Mouse (Mus musculus): ENCODE measurements around the gene Gm20403. TPM values are rescaled to one million over a fixed set of nuclear protein-coding genes. Genes with fewer than 3 reads are reported as not detected.
"Not testable (repeated sequence)": the region's sequence is repeated elsewhere in the genome, so short reads cannot be mapped to it uniquely, and the experiment has no call there.

Gene Gm20403
- polyA plus RNA-seq, 1 experiment from 2014 or later = not detected

DNA sequence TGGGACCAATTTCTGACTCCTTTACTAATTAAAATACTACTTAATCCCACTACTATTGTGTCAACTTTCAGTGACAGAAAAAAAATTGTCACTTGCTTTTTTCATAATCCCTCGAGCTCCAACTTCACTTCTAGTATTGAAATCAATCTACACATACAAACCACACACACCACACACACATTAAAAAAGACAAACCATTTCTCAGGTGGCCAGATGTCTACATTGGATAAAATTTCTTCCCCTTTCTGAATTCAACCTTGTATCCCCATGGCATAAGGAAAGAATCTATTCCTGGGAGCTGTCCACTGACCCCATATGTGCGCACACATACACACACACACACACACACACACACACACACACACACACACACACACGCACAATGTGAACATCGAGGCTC lies 29.9 kb downstream of the Gm20403 start:
- Histone ChIP-seq H3K9ac (no peak overlapping the region), H3K9me3 (replicated peaks) (no peaks in the 10 kb centered on the region), H3K4me2 (no peak overlapping the region), H3K27ac (no peak overlapping the region), H3K36me3 (peaks cover 21% of the 10 kb centered on the region), H3K27me3 (no peaks in the 10 kb centered on the region), H3K4me1 (peaks cover 3% of the 10 kb centered on the region; the same call in 1 of the 2 replicates), H3K4me3 (replicated peaks) (no peak overlapping the region)
- ATAC-seq (replicated peaks; ENCODE audit: low FRiP score) = no peak
- WGBS = 84% methylated on average over 4 of the region's 4 CpGs

DNA sequence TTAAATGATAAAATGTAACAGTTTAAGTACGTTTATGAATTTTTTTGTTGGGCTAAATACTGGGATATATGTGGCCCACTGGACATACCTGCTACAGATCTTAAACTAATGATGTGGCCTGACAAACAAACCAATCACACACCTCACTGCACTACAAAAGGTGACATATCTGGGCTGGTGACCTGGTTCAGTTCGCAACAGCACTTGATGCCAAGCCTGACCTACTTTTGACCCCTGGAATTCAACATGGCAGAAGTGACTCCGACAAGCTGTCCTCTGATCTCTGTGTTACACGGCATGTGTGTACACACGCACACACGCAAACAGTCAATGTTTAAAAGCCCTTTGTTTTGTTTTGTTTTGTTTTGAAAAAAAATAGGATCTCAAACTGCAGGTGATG lies 40.2 kb downstream of the Gm20403 start:
- Histone ChIP-seq H3K9me3 (replicated peaks) (no peaks in the 10 kb centered on the region), H3K9ac (no peak overlapping the region), H3K4me1 (no peaks in the 10 kb centered on the region), H3K4me2 (no peak overlapping the region), H3K36me3 (peaks cover 24% of the 10 kb centered on the region), H3K27me3 (no peaks in the 10 kb centered on the region), H3K27ac (no peak overlapping the region), H3K4me3 (replicated peaks) (no peak overlapping the region)
- WGBS = 77% methylated on average over 6 of the region's 6 CpGs
- no peak for ATAC-seq (replicated peaks; ENCODE audit: low FRiP score)

DNA sequence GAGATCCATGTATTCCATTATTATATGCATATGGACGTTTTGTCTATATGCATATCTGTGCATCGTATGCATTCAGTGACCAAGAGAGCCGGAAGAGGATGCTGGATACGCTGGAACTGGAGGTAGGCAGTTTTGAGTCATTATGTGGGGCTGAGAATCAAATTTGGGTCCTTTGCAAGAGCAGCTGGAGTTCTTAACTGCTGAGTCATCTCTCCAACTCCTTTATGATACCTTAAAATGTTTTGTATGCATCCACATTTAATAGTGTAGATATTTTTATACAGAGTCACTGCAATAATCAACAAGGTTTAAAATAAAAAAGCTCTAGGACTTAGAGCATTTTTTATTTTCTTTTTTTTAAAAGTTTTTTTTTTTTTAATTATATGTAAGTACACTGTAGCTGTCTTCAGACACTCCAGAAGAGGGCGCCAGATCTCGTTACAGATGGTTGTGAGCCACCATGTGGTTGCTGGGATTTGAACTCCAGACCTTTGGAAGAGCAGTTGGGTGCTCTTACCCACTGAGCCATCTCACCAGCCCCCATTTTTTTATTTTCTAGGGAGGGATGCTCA lies 43.7 kb downstream of the Gm20403 start:
- not testable (repeated sequence) for H3K4me1 ChIP-seq; H3K27ac ChIP-seq; H3K27me3 ChIP-seq; H3K9ac ChIP-seq; H3K4me2 ChIP-seq; ATAC-seq (replicated peaks; ENCODE audit: low FRiP score); H3K4me3 ChIP-seq (replicated peaks); H3K9me3 ChIP-seq (replicated peaks)
- 87% methylated on average over 6 of the region's 6 CpGs for WGBS
- H3K36me3 ChIP-seq = peaks cover 52% of the 10 kb centered on the region

DNA sequence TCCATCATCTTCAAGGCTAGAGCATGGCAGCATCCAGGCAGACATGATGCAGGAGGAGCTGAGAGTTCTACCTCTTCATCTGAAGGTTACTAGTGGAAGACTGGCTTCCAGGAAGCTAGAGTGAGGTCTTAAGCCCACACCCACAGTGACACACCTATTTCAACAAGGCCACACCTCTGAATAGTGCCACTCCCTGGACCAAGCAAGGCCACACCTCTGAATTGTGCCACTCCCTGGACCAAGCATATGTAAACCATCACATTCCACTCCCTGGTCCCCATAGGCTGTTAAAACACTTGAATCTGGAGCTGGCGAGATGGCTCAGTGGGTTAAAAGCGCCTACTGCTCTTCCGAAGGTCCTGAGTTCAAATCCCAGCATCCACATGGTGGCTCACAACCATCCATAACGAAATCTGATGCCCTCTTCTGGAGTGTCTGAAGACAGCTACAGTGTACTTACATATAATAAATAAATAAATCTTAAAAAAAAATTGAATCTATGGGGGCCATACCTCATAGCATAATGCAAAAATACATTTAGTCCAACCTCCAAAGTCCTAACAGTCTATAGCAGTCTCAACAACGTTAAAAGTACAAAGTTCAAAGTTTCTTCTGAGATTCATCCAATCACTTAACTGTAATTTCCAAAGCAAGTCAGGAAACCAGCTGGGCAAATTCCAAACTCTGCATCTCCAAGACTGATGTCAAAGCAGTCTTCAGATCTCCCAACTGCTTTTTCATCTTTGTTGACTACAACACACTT lies 48.6 kb downstream of the Gm20403 start:
- WGBS = 97% methylated on average over 5 of the region's 5 CpGs
- not testable (repeated sequence) for H3K4me2 ChIP-seq; H3K9ac ChIP-seq; H3K4me1 ChIP-seq; H3K4me3 ChIP-seq (replicated peaks); H3K27ac ChIP-seq; ATAC-seq (replicated peaks; ENCODE audit: low FRiP score); H3K9me3 ChIP-seq (replicated peaks); H3K27me3 ChIP-seq
- peaks cover 60% of the 10 kb centered on the region for H3K36me3 ChIP-seq

Other genes starting within 250 kb of the Gm20403 start
- gene Snx6, start 190.8 kb downstream of the Gm20403 start, polyA plus RNA-seq (2015; fragmentation: Nextera tagmentation; extraction: Ambion mirVana) = 186 and 200 TPM in 2 replicates
- 192 and 207 TPM in 2 replicates for gene Cfl2, start 123.7 kb downstream of the Gm20403 start, polyA plus RNA-seq (2015; fragmentation: Nextera tagmentation; extraction: Ambion mirVana)
- 25.8 and 26.7 TPM in 2 replicates for gene Baz1a, start 27.8 kb upstream of the Gm20403 start, polyA plus RNA-seq (2015; fragmentation: Nextera tagmentation; extraction: Ambion mirVana)
- 38.2 and 40.1 TPM in 2 replicates for gene 2700097O09Rik, start 93.6 kb upstream of the Gm20403 start, polyA plus RNA-seq (2015; fragmentation: Nextera tagmentation; extraction: Ambion mirVana)
- gene Srp54a, start 93.7 kb upstream of the Gm20403 start, polyA plus RNA-seq (2015; fragmentation: Nextera tagmentation; extraction: Ambion mirVana) = 165 and 189 TPM in 2 replicates
- 15.7 and 16.0 TPM in 2 replicates for gene Fam177a, start 137.9 kb upstream of the Gm20403 start, polyA plus RNA-seq (2015; fragmentation: Nextera tagmentation; extraction: Ambion mirVana)
- gene Srp54b, start 168.6 kb upstream of the Gm20403 start, polyA plus RNA-seq (2015; fragmentation: Nextera tagmentation; extraction: Ambion mirVana) = 51.4 and 57.2 TPM in 2 replicates
- 3.1 and 3.3 TPM in 2 replicates for gene 1700047I17Rik2, start 213.1 kb upstream of the Gm20403 start, polyA plus RNA-seq (2015; fragmentation: Nextera tagmentation; extraction: Ambion mirVana)
- 69.4 and 76.0 TPM in 2 replicates for gene Srp54c, start 243.6 kb upstream of the Gm20403 start, polyA plus RNA-seq (2015; fragmentation: Nextera tagmentation; extraction: Ambion mirVana)